ENCODE assay signal across 10 mouse cellular contexts in genomic region chr19:5962651-5963050, GRCm38 (mm10). TPM values are rescaled to one million over a fixed set of nuclear protein-coding genes. Genes with fewer than 3 reads are reported as not detected.
DNase-seq lines count a peak whose midpoint lies in the region; ATAC-seq and TF ChIP-seq lines count a peak whose summit lies in the region.
"Had no signal": no experiment of that assay in that cellular context is flagged by ENCODE, and none has a peak within 500 bp of the region (broad histone marks: within the 10 kb centered on the region; RNA-seq: fewer than 3 reads in every experiment).

No protein-coding gene starts in this region.

- peak overlapping the region; percentile 84 for H3K9ac ChIP-seq in heart, embryonic 15.5 days
- H3K9ac ChIP-seq in ES-E14 (ENCODE audit: insufficient read depth, low read depth, low read length, poor library complexity, severe bottlenecking), result peak overlapping the region; percentile 60
- H3K9ac ChIP-seq in liver, postnatal 0 days (replicated peaks), result peak overlapping the region; percentile 85

- H3K4me1 ChIP-seq in heart, embryonic 15.5 days (replicated peaks), result peaks cover 28% of the 10 kb centered on the region
- H3K4me1 ChIP-seq in ES-E14 (ENCODE audit: control insufficient read depth in 2 of 2, insufficient read depth in 2 of 2, low read length in 2 of 2, poor library complexity in 1 of 2), result peaks cover 5% of the 10 kb centered on the region in 2 experiments; a peak in 2 of 4 replicates
- H3K4me1 ChIP-seq in hindbrain, embryonic 10.5 days (replicated peaks), result peaks cover 40% of the 10 kb centered on the region
- H3K4me1 ChIP-seq in liver, postnatal 0 days (ENCODE audit: insufficient read depth), result peaks cover 31% of the 10 kb centered on the region

- in situ Hi-C loops in ES-E14 (cut with MboI; ENCODE audit: low sequenced_read_pairs in 2 of 2, unreplicated experiment in 2 of 2), result loop anchor here (5.0 to 10.0 kb wide), 2 partner anchors 162 to 165 kb away; partner anchors contain the start of gene Snx15 (in 2 of the 2)

- H3K27ac ChIP-seq in heart, embryonic 15.5 days, result no peak overlapping the region
- H3K27ac ChIP-seq in ES-E14 (ENCODE audit: insufficient read depth, low read depth, low read length, poor library complexity, severe bottlenecking), result no peak overlapping the region
- H3K27ac ChIP-seq in hindbrain, embryonic 10.5 days, result no peak overlapping the region
- 0 out of 2 replicates have a peak overlapping the region, but pooled peaks have one; percentile 17 for H3K27ac ChIP-seq in liver, postnatal 0 days (ENCODE audit: low read depth)

- peaks cover 18% of the 10 kb centered on the region; the same call in 1 of the 2 replicates for H3K36me3 ChIP-seq in heart, embryonic 15.5 days
- peaks cover 16% of the 10 kb centered on the region for H3K36me3 ChIP-seq in ES-E14 (ENCODE audit: control insufficient read depth, insufficient read depth, low read length, poor library complexity, severe bottlenecking)
- peaks cover 41% of the 10 kb centered on the region for H3K36me3 ChIP-seq in hindbrain, embryonic 10.5 days
- peaks cover 19% of the 10 kb centered on the region for H3K36me3 ChIP-seq in liver, postnatal 0 days (replicated peaks; ENCODE audit: insufficient read depth, low read length)

- no peak for DNase-seq in heart, postnatal 36 days
- no peak for DNase-seq in ES-E14 (ENCODE audit: low read depth, low spot score)
- no peak for DNase-seq in hindbrain, embryonic 10.5 days (ENCODE audit: low spot score)
- no peak for DNase-seq in liver, postnatal 0 days
- no peak for DNase-seq in frontal cortex, postnatal 14 days (ENCODE audit: low spot score in 2 of 2)
- DNase-seq in spleen, postnatal 36 days (ENCODE audit: low spot score in 2 of 2), result no peak
- DNase-seq in cerebellum, postnatal 4 days (ENCODE audit: low spot score in 2 of 2), result no peak
- DNase-seq: cerebellum, adult 9-10 months had no signal

- TF ChIP-seq CTCF in liver, postnatal 0 days (IDR thresholded peaks at IDR 0.05; ENCODE audit: low read depth), result peak; percentile 38; the same call in 1 of the 2 replicates

- H3K4me2 ChIP-seq in heart, embryonic 15.5 days, result peak overlapping the region; percentile 91
- peak overlapping the region; percentile 89 for H3K4me2 ChIP-seq in liver, postnatal 0 days (ENCODE audit: low read depth, low read length)

- H3K4me3 ChIP-seq in heart, embryonic 15.5 days, result peak overlapping the region; percentile 79
- H3K4me3 ChIP-seq in ES-E14 (ENCODE audit: insufficient read depth in 1 of 2, low read depth in 1 of 2, low read length in 2 of 2, poor library complexity in 1 of 2, severe bottlenecking in 1 of 2), result peak overlapping the region; percentile 77 to 81; a peak in 3 of 4 replicates
- H3K4me3 ChIP-seq in hindbrain, embryonic 10.5 days, result peak overlapping the region; percentile 84
- peak overlapping the region; percentile 83 for H3K4me3 ChIP-seq in liver, postnatal 0 days (ENCODE audit: low read depth, low read length)

- ATAC-seq in heart, embryonic 15.5 days (replicated peaks; ENCODE audit: insufficient number of reproducible peaks, insufficient read depth, low FRiP score, low read depth), result no peak
- ATAC-seq in liver, postnatal 0 days, result no peak

- no peak for TF ChIP-seq EP300 in liver, postnatal 0 days (IDR thresholded peaks at IDR 0.05; ENCODE audit: low read depth)

- intact Hi-C loops in heart, postnatal 36 days (cut with DNase I), result no loop called here

- no peaks in the 10 kb centered on the region for H3K27me3 ChIP-seq in heart, embryonic 15.5 days
- H3K27me3 ChIP-seq in hindbrain, embryonic 10.5 days (ENCODE audit: insufficient read depth, poor library complexity, severe bottlenecking), result no peaks in the 10 kb centered on the region
- H3K27me3 ChIP-seq in liver, postnatal 0 days (ENCODE audit: insufficient read depth, low read length), result no peaks in the 10 kb centered on the region

- 8% methylated on average over 1 of the region's 1 CpGs for WGBS in heart, embryonic 15.5 days
- WGBS in hindbrain, embryonic 10.5 days, result 36% methylated on average over 1 of the region's 1 CpGs
- 15% methylated on average over 1 of the region's 1 CpGs for WGBS in liver, postnatal 0 days (ENCODE audit: insufficient replicate concordance)

- no peaks in the 10 kb centered on the region for H3K9me3 ChIP-seq in heart, embryonic 15.5 days (replicated peaks)
- H3K9me3 ChIP-seq in ES-E14 (ENCODE audit: control insufficient read depth, insufficient read depth, low read depth, low read length), result no peaks in the 10 kb centered on the region
- H3K9me3 ChIP-seq in hindbrain, embryonic 10.5 days, result no peaks in the 10 kb centered on the region
- no peaks in the 10 kb centered on the region for H3K9me3 ChIP-seq in liver, postnatal 0 days (ENCODE audit: low read length)

TF ChIP-seq in ES-E14, 5 proteins besides CTCF, POLR2A, EP300 and RAD21:
- TF ChIP-seq ZC3H11A (IDR thresholded peaks at IDR 0.05; ENCODE audit: borderline replicate concordance, low read depth, low read length), result no peak
- no peak for TF ChIP-seq MAFK (IDR thresholded peaks at IDR 0.05; ENCODE audit: insufficient read depth, low read depth, low read length)

RNA-seq across cellular contexts. Expression of gene Pola2, which starts 1.4 kb away (rescaled TPM):
- polyA plus RNA-seq in heart, embryonic 15.5 days (2015; fragmentation: Nextera tagmentation; extraction: Ambion mirVana), result 35.8 and 48.9 TPM in 2 replicates
- 10 to 100 TPM; 10.6 to 10.9 TPM for total RNA-seq in heart, postnatal 36 days (2021)
- 69.7 and 80.5 TPM in 2 replicates for total RNA-seq in ES-E14 (2012; rRNA removed)
- 83.7 and 110 TPM in 2 replicates for polyA plus RNA-seq in hindbrain, embryonic 10.5 days (2016; fragmentation: Nextera tagmentation; extraction: Ambion mirVana)
- 19.2 and 21.5 TPM in 2 replicates for polyA plus RNA-seq in liver, postnatal 0 days (2015; fragmentation: Nextera tagmentation; extraction: Ambion mirVana)

RNA-seq across cellular contexts. Expression of gene Slc22a20, which starts 23.3 kb away (rescaled TPM):
- not detected in 2 replicates for polyA plus RNA-seq in heart, embryonic 15.5 days (2015; fragmentation: Nextera tagmentation; extraction: Ambion mirVana)
- total RNA-seq in heart, postnatal 36 days (2021), result not detected
- 0.54 and 1.4 TPM in 2 replicates for total RNA-seq in ES-E14 (2012; rRNA removed)
- polyA plus RNA-seq in hindbrain, embryonic 10.5 days (2016; fragmentation: Nextera tagmentation; extraction: Ambion mirVana), result not detected in 2 replicates
- 0.09 TPM in 1 of 2 replicates, not detected in the other for polyA plus RNA-seq in liver, postnatal 0 days (2015; fragmentation: Nextera tagmentation; extraction: Ambion mirVana)
- total RNA-seq: layer of hippocampus, adult 18-20 months had no signal

RNA-seq across cellular contexts. Expression of gene Cdc42ep2, which starts 38.0 kb away (rescaled TPM):
- polyA plus RNA-seq in heart, embryonic 15.5 days (2015; fragmentation: Nextera tagmentation; extraction: Ambion mirVana), result 10.4 and 13.0 TPM in 2 replicates
- total RNA-seq in heart, postnatal 36 days (2021), result 1 to 10 TPM; 9.3 to 9.5 TPM
- 0.42 and 0.76 TPM in 2 replicates for total RNA-seq in ES-E14 (2012; rRNA removed)
- polyA plus RNA-seq in hindbrain, embryonic 10.5 days (2016; fragmentation: Nextera tagmentation; extraction: Ambion mirVana), result 2.0 and 2.9 TPM in 2 replicates
- 3.0 TPM in 2 replicates for polyA plus RNA-seq in liver, postnatal 0 days (2015; fragmentation: Nextera tagmentation; extraction: Ambion mirVana)

RNA-seq across cellular contexts. Expression of gene Dpf2, which starts 49.8 kb away (rescaled TPM):
- 81.9 and 106 TPM in 2 replicates for polyA plus RNA-seq in heart, embryonic 15.5 days (2015; fragmentation: Nextera tagmentation; extraction: Ambion mirVana)
- 10 to 100 TPM; 75.8 to 96.2 TPM for total RNA-seq in heart, postnatal 36 days (2021)
- total RNA-seq in ES-E14 (2012; rRNA removed), result 37.9 and 39.5 TPM in 2 replicates
- polyA plus RNA-seq in hindbrain, embryonic 10.5 days (2016; fragmentation: Nextera tagmentation; extraction: Ambion mirVana), result 225 TPM in 2 replicates
- polyA plus RNA-seq in liver, postnatal 0 days (2015; fragmentation: Nextera tagmentation; extraction: Ambion mirVana), result 28.1 and 32.6 TPM in 2 replicates

RNA-seq across cellular contexts. Expression of gene Capn1, which starts 53.0 kb away (rescaled TPM):
- polyA plus RNA-seq in heart, embryonic 15.5 days (2015; fragmentation: Nextera tagmentation; extraction: Ambion mirVana), result 6.6 and 10.0 TPM in 2 replicates
- total RNA-seq in heart, postnatal 36 days (2021), result 10 to 100 TPM; 34.7 to 35.2 TPM
- 19.3 and 20.4 TPM in 2 replicates for total RNA-seq in ES-E14 (2012; rRNA removed)
- 5.9 and 6.5 TPM in 2 replicates for polyA plus RNA-seq in hindbrain, embryonic 10.5 days (2016; fragmentation: Nextera tagmentation; extraction: Ambion mirVana)
- polyA plus RNA-seq in liver, postnatal 0 days (2015; fragmentation: Nextera tagmentation; extraction: Ambion mirVana), result 6.8 and 7.2 TPM in 2 replicates
